Comparison of ENCODE assay signal across 13 mouse cellular contexts in genomic region chr13:32080520-32081249, GRCm38 (mm10).
DNase-seq lines count a peak whose midpoint lies in the region; ATAC-seq lines count a peak whose summit lies in the region.
"Had no signal": no experiment of that assay in that cellular context is flagged by ENCODE, and none has a peak within 500 bp of the region (broad histone marks: within the 10 kb centered on the region; RNA-seq: fewer than 3 reads in every experiment).

No protein-coding gene starts in this region.

- no peaks in the 10 kb centered on the region for H3K9me3 ChIP-seq in kidney, embryonic 15.5 days (replicated peaks)
- H3K9me3 ChIP-seq in neural tube, embryonic 13.5 days, result no peaks in the 10 kb centered on the region
- no peaks in the 10 kb centered on the region for H3K9me3 ChIP-seq in forebrain, embryonic 11.5 days (ENCODE audit: control insufficient read depth, low read length)
- H3K9me3 ChIP-seq: midbrain, embryonic 12.5 days had no signal

- H3K27me3 ChIP-seq in kidney, embryonic 15.5 days, result no peaks in the 10 kb centered on the region
- H3K27me3 ChIP-seq in neural tube, embryonic 13.5 days, result no peaks in the 10 kb centered on the region
- H3K27me3 ChIP-seq in forebrain, embryonic 11.5 days (ENCODE audit: control insufficient read depth, insufficient read depth, low read length), result no peaks in the 10 kb centered on the region
- H3K27me3 ChIP-seq: midbrain, embryonic 12.5 days had no signal

- H3K4me3 ChIP-seq in kidney, embryonic 15.5 days (replicated peaks), result no peak overlapping the region
- no peak overlapping the region for H3K4me3 ChIP-seq in neural tube, embryonic 13.5 days
- H3K4me3 ChIP-seq in forebrain, embryonic 11.5 days (ENCODE audit: low read depth, low read length), result no peak overlapping the region
- H3K4me3 ChIP-seq: midbrain, embryonic 12.5 days had no signal

- no peak for DNase-seq in kidney, postnatal 25 days
- peak; percentile 1 for DNase-seq in adrenal gland, postnatal 25 days
- peak; percentile 81 for DNase-seq in forelimb bud, embryonic 11.5 days (ENCODE audit: low read depth, low spot score)
- DNase-seq in layer of hippocampus, postnatal 36 days, result no peak
- DNase-seq in natural killer cell, adult 2 months (ENCODE audit: low spot score in 2 of 2), result no peak
- DNase-seq in forebrain, embryonic 11.5 days (ENCODE audit: low spot score), result no peak
- DNase-seq: cerebellum, postnatal 10 days; liver; right cerebral cortex, adult 18-20 months; thymus, adult 18-20 months had no signal

- H3K27ac ChIP-seq in kidney, embryonic 15.5 days, result peak overlapping the region; percentile 42; the same call in 1 of the 2 replicates
- H3K27ac ChIP-seq in neural tube, embryonic 13.5 days (replicated peaks), result no peak overlapping the region
- no peak overlapping the region for H3K27ac ChIP-seq in forebrain, embryonic 11.5 days (ENCODE audit: low read depth, low read length)
- H3K27ac ChIP-seq: midbrain, embryonic 12.5 days had no signal

- no peak overlapping the region for H3K4me2 ChIP-seq in kidney, embryonic 15.5 days
- H3K4me2 ChIP-seq in neural tube, embryonic 13.5 days, result no peak overlapping the region
- no peak overlapping the region for H3K4me2 ChIP-seq in forebrain, embryonic 11.5 days (ENCODE audit: low read depth, low read length, severe bottlenecking)
- H3K4me2 ChIP-seq: midbrain, embryonic 12.5 days had no signal

- no peak overlapping the region for H3K9ac ChIP-seq in kidney, embryonic 15.5 days
- no peak overlapping the region for H3K9ac ChIP-seq in neural tube, embryonic 13.5 days
- no peak overlapping the region for H3K9ac ChIP-seq in forebrain, embryonic 11.5 days (ENCODE audit: low read length)
- H3K9ac ChIP-seq: midbrain, embryonic 12.5 days had no signal

- peaks cover 14% of the 10 kb centered on the region for H3K4me1 ChIP-seq in kidney, embryonic 15.5 days
- H3K4me1 ChIP-seq in neural tube, embryonic 13.5 days (replicated peaks), result peaks cover 12% of the 10 kb centered on the region
- H3K4me1 ChIP-seq in forebrain, embryonic 11.5 days (replicated peaks; ENCODE audit: control insufficient read depth, insufficient read depth, low read length), result no peaks in the 10 kb centered on the region
- H3K4me1 ChIP-seq: midbrain, embryonic 12.5 days had no signal

- no peaks in the 10 kb centered on the region for H3K36me3 ChIP-seq in kidney, embryonic 15.5 days
- no peaks in the 10 kb centered on the region for H3K36me3 ChIP-seq in neural tube, embryonic 13.5 days
- no peaks in the 10 kb centered on the region for H3K36me3 ChIP-seq in forebrain, embryonic 11.5 days (ENCODE audit: control insufficient read depth, insufficient read depth, low read length)
- H3K36me3 ChIP-seq: midbrain, embryonic 12.5 days had no signal

- 16% methylated on average over 6 of the region's 6 CpGs for WGBS in kidney, embryonic 15.5 days
- 49% methylated on average over 6 of the region's 6 CpGs for WGBS in neural tube, embryonic 13.5 days
- WGBS in forebrain, embryonic 11.5 days, result 73% methylated on average over 6 of the region's 6 CpGs

- ATAC-seq in kidney, embryonic 15.5 days (replicated peaks; ENCODE audit: low FRiP score), result peak; percentile 92
- ATAC-seq in neural tube, embryonic 13.5 days (ENCODE audit: low read depth), result 0 out of 2 replicates have a peak, but pooled peaks have one; percentile 27
- no peak for ATAC-seq in forebrain, embryonic 11.5 days (replicated peaks; ENCODE audit: low FRiP score)

Comparison
In these comparisons a context has a peak if more than half of its experiments do, and no peak if none do; other contexts are left out.
1. DNase-seq: peak in adrenal gland, postnatal 25 days (single experiment) and forelimb bud, embryonic 11.5 days (single experiment); none in kidney, postnatal 25 days (0 of 2), layer of hippocampus, postnatal 36 days (0 of 2), natural killer cell, adult 2 months (0 of 2) and forebrain, embryonic 11.5 days (single experiment).